In genomic region chr12:28596851-28597250, GRCm38 (mm10) we compare ENCODE assay signal across 25 mouse cellular contexts. TPM values are rescaled to one million over a fixed set of nuclear protein-coding genes. Genes with fewer than 3 reads are reported as not detected.
"Had no signal": no experiment of that assay in that cellular context is flagged by ENCODE, and none has a peak within 500 bp of the region (broad histone marks: within the 10 kb centered on the region; RNA-seq: fewer than 3 reads in every experiment).

No protein-coding gene starts in this region.

- H3K27me3 ChIP-seq: midbrain, embryonic 13.5 days; midbrain, embryonic 15.5 days; neural tube, embryonic 13.5 days; neural tube, embryonic 15.5 days had no signal

- H3K4me2 ChIP-seq: lung, embryonic 14.5 days; midbrain, embryonic 11.5 days; midbrain, embryonic 13.5 days; midbrain, embryonic 15.5 days; neural tube, embryonic 13.5 days; neural tube, embryonic 15.5 days had no signal

- H3K4me3 ChIP-seq: midbrain, embryonic 13.5 days; midbrain, embryonic 15.5 days; myocyte; neural tube, embryonic 13.5 days; neural tube, embryonic 15.5 days had no signal

- H3K27ac ChIP-seq: liver, embryonic 14.5 days; midbrain, embryonic 13.5 days; midbrain, embryonic 15.5 days; neural tube, embryonic 15.5 days had no signal

- H3K9ac ChIP-seq: liver, embryonic 14.5 days; lung, embryonic 14.5 days; midbrain, embryonic 13.5 days; midbrain, embryonic 15.5 days; neural tube, embryonic 13.5 days; neural tube, embryonic 15.5 days had no signal

- DNase-seq: lung, adult 18-20 months; lung, embryonic 14.5 days; lung, postnatal 10 days; lung, postnatal 4 days; right cerebral cortex, adult 18-20 months; right cerebral cortex, postnatal 25 days; right cerebral cortex, postnatal 4 days; spleen, adult 18-20 months; thymus, adult 18-20 months; thymus, postnatal 14 days; thymus, postnatal 36 days had no signal

- H3K36me3 ChIP-seq: midbrain, embryonic 13.5 days; midbrain, embryonic 15.5 days; neural tube, embryonic 13.5 days; neural tube, embryonic 15.5 days had no signal

- ATAC-seq: midbrain, embryonic 13.5 days; midbrain, embryonic 15.5 days had no signal

- H3K9me3 ChIP-seq: midbrain, embryonic 13.5 days; midbrain, embryonic 15.5 days; neural tube, embryonic 13.5 days; neural tube, embryonic 15.5 days had no signal

RNA-seq across cellular contexts. Expression of gene Allc, which starts 14.5 kb away (rescaled TPM):
- polyA plus RNA-seq: liver, embryonic 14.5 days; liver, embryonic 16.5 days; lung, embryonic 14.5 days; lung, embryonic 16.5 days; midbrain, embryonic 11.5 days; midbrain, embryonic 13.5 days; myocyte; neural tube, embryonic 11.5 days; small intestine, adult 2 months; stomach, embryonic 14.5 days; stomach, embryonic 16.5 days; thymus, postnatal 0 days had no signal

RNA-seq across cellular contexts. Expression of gene Dcdc2c, which starts 44.7 kb away (rescaled TPM):
- polyA plus RNA-seq: liver, embryonic 14.5 days; liver, embryonic 16.5 days; midbrain, embryonic 13.5 days; neural tube, embryonic 11.5 days; small intestine, adult 2 months; stomach, embryonic 14.5 days; stomach, embryonic 16.5 days had no signal
